Mouse (Mus musculus) heart, postnatal 0 days (tissue): Measurements from ENCODE around the gene Brf1.

Source experiments
- CTCF ChIP-seq: IDR thresholded peaks from 2 replicates; pipeline ENCODE4 v1.5.1; 2016; ENCODE audit warnings: antibody characterized with exemption, control low read depth, low read depth
- EP300 ChIP-seq: IDR thresholded peaks from 2 replicates; pipeline ENCODE4 v1.6.1; 2016; ENCODE audit warnings: antibody characterized with exemption, low read depth

- TF ChIP-seq CTCF (no peak), EP300 (no peak)
Measured at GRCm38 (mm10) chr12:112916698-112917400, 83.7 kb downstream of the Brf1 start.
